Mouse (Mus musculus): ENCODE measurements around the gene Dab2ip. TPM values are rescaled to one million over a fixed set of nuclear protein-coding genes. Genes with fewer than 3 reads are reported as not detected.

The Dab2ip gene
- total and polyA plus RNA-seq, 3 experiments = 0.02 to 2.2 (median 0.16) TPM

GRCm38 (mm10) chr2:35623431-35624148 is 65.5 kb downstream of the Dab2ip start:
- Histone ChIP-seq H3K36me3 (replicated peaks) (no peaks in the 10 kb centered on the region), H3K4me1 (ENCODE audit: insufficient read depth, low read depth, low read length) (no peaks in the 10 kb centered on the region), H3K9me3 (replicated peaks) (no peaks in the 10 kb centered on the region), H3K4me3 (ENCODE audit: low read depth, low read length) (no peak overlapping the region), H3K27me3 (ENCODE audit: insufficient read depth, low read length) (peaks cover 24% of the 10 kb centered on the region)
- ATAC-seq (ENCODE audit: extremely low read depth, insufficient number of reproducible peaks, low FRiP score, poor library complexity, severe bottlenecking) (no peak), DNase-seq (ENCODE audit: low spot score) (no peak)
- no peak for TF ChIP-seq POLR2AphosphoS5 (IDR thresholded peaks at IDR 0.05; ENCODE audit: insufficient replicate concordance, low read depth, low read length)
- no peak for TF ChIP-seq GATA2 (IDR thresholded peaks at IDR 0.05; ENCODE audit: borderline replicate concordance, low read depth, low read length)
- no peak for TF ChIP-seq TAL1 (conservative IDR thresholded peaks at IDR 0.05; ENCODE audit: low read depth, low read length)
- TF ChIP-seq GATA1 (IDR thresholded peaks at IDR 0.05; ENCODE audit: borderline replicate concordance, low read length) = no peak
- TF ChIP-seq CTCF (IDR thresholded peaks at IDR 0.05; ENCODE audit: low read depth, low read length) = no peak

- Histone ChIP-seq H3K4me3 (ENCODE audit: low read depth, low read length) (no peak overlapping the region), H3K4me1 (ENCODE audit: insufficient read depth, low read depth, low read length) (no peaks in the 10 kb centered on the region), H3K27me3 (ENCODE audit: insufficient read depth, low read length) (peaks cover 23% of the 10 kb centered on the region), H3K9me3 (replicated peaks) (no peaks in the 10 kb centered on the region), H3K36me3 (replicated peaks) (no peaks in the 10 kb centered on the region)
- TF ChIP-seq GATA2 (IDR thresholded peaks at IDR 0.05; ENCODE audit: borderline replicate concordance, low read depth, low read length) (no peak), CTCF (IDR thresholded peaks at IDR 0.05; ENCODE audit: low read depth, low read length) (no peak), GATA1 (IDR thresholded peaks at IDR 0.05; ENCODE audit: borderline replicate concordance, low read length) (no peak), TAL1 (conservative IDR thresholded peaks at IDR 0.05; ENCODE audit: low read depth, low read length) (no peak), POLR2AphosphoS5 (IDR thresholded peaks at IDR 0.05; ENCODE audit: insufficient replicate concordance, low read depth, low read length) (no peak)
- ATAC-seq (ENCODE audit: extremely low read depth, insufficient number of reproducible peaks, low FRiP score, poor library complexity, severe bottlenecking) = no peak
- DNase-seq (ENCODE audit: low spot score) = no peak
These were observed 66.4 kb downstream of the Dab2ip start for GRCm38 (mm10) chr2:35624380-35625006.

GRCm38 (mm10) chr2:35625007-35625380 is 66.9 kb downstream of the Dab2ip start:
- Histone ChIP-seq H3K9me3 (replicated peaks) (no peaks in the 10 kb centered on the region), H3K36me3 (replicated peaks) (no peaks in the 10 kb centered on the region), H3K4me3 (ENCODE audit: low read depth, low read length) (no peak overlapping the region), H3K27me3 (ENCODE audit: insufficient read depth, low read length) (peaks cover 21% of the 10 kb centered on the region), H3K4me1 (ENCODE audit: insufficient read depth, low read depth, low read length) (no peaks in the 10 kb centered on the region)
- no peak for TF ChIP-seq GATA2 (IDR thresholded peaks at IDR 0.05; ENCODE audit: borderline replicate concordance, low read depth, low read length)
- TF ChIP-seq TAL1 (conservative IDR thresholded peaks at IDR 0.05; ENCODE audit: low read depth, low read length) = no peak
- DNase-seq (ENCODE audit: low spot score) (no peak), ATAC-seq (ENCODE audit: extremely low read depth, insufficient number of reproducible peaks, low FRiP score, poor library complexity, severe bottlenecking) (no peak)

GRCm38 (mm10) chr2:35625526-35625925 is 67.5 kb downstream of the Dab2ip start:
- H3K4me3 ChIP-seq (ENCODE audit: low read depth, low read length) = no peak overlapping the region
- TF ChIP-seq POLR2AphosphoS5 (IDR thresholded peaks at IDR 0.05; ENCODE audit: insufficient replicate concordance, low read depth, low read length) = no peak
- no peak for TF ChIP-seq TAL1 (conservative IDR thresholded peaks at IDR 0.05; ENCODE audit: low read depth, low read length)
- TF ChIP-seq GATA1 (IDR thresholded peaks at IDR 0.05; ENCODE audit: borderline replicate concordance, low read length) = no peak
- TF ChIP-seq CTCF (IDR thresholded peaks at IDR 0.05; ENCODE audit: low read depth, low read length) = no peak
- no peak for TF ChIP-seq GATA2 (IDR thresholded peaks at IDR 0.05; ENCODE audit: borderline replicate concordance, low read depth, low read length)
- no peaks in the 10 kb centered on the region for H3K4me1 ChIP-seq (ENCODE audit: insufficient read depth, low read depth, low read length)
- no peak for DNase-seq (ENCODE audit: low spot score)
- no peak for ATAC-seq (ENCODE audit: extremely low read depth, insufficient number of reproducible peaks, low FRiP score, poor library complexity, severe bottlenecking)
- no peaks in the 10 kb centered on the region for H3K36me3 ChIP-seq (replicated peaks)
- peaks cover 19% of the 10 kb centered on the region for H3K27me3 ChIP-seq (ENCODE audit: insufficient read depth, low read length)
- no peaks in the 10 kb centered on the region for H3K9me3 ChIP-seq (replicated peaks)

GRCm38 (mm10) chr2:35626181-35626727 is 68.2 kb downstream of the Dab2ip start:
- Histone ChIP-seq H3K36me3 (replicated peaks) (no peaks in the 10 kb centered on the region), H3K9me3 (replicated peaks) (no peaks in the 10 kb centered on the region), H3K4me1 (ENCODE audit: insufficient read depth, low read depth, low read length) (no peaks in the 10 kb centered on the region), H3K27me3 (ENCODE audit: insufficient read depth, low read length) (peaks cover 19% of the 10 kb centered on the region), H3K4me3 (ENCODE audit: low read depth, low read length) (no peak overlapping the region)
- TF ChIP-seq GATA1 (IDR thresholded peaks at IDR 0.05; ENCODE audit: borderline replicate concordance, low read length) (no peak), POLR2AphosphoS5 (IDR thresholded peaks at IDR 0.05; ENCODE audit: insufficient replicate concordance, low read depth, low read length) (no peak), TAL1 (conservative IDR thresholded peaks at IDR 0.05; ENCODE audit: low read depth, low read length) (no peak), GATA2 (IDR thresholded peaks at IDR 0.05; ENCODE audit: borderline replicate concordance, low read depth, low read length) (no peak)
- ATAC-seq (ENCODE audit: extremely low read depth, insufficient number of reproducible peaks, low FRiP score, poor library complexity, severe bottlenecking) (no peak), DNase-seq (ENCODE audit: low spot score) (no peak)

GRCm38 (mm10) chr2:35627298-35627898 is 69.3 kb downstream of the Dab2ip start:
- Histone ChIP-seq H3K4me3 (ENCODE audit: low read depth, low read length) (no peak overlapping the region), H3K4me1 (ENCODE audit: insufficient read depth, low read depth, low read length) (no peaks in the 10 kb centered on the region), H3K27me3 (ENCODE audit: insufficient read depth, low read length) (peaks cover 9% of the 10 kb centered on the region), H3K9me3 (replicated peaks) (no peaks in the 10 kb centered on the region), H3K36me3 (replicated peaks) (no peaks in the 10 kb centered on the region)
- TF ChIP-seq CTCF (IDR thresholded peaks at IDR 0.05; ENCODE audit: low read depth, low read length) (no peak), GATA2 (IDR thresholded peaks at IDR 0.05; ENCODE audit: borderline replicate concordance, low read depth, low read length) (no peak), TAL1 (conservative IDR thresholded peaks at IDR 0.05; ENCODE audit: low read depth, low read length) (no peak), GATA1 (IDR thresholded peaks at IDR 0.05; ENCODE audit: borderline replicate concordance, low read length) (no peak), POLR2AphosphoS5 (IDR thresholded peaks at IDR 0.05; ENCODE audit: insufficient replicate concordance, low read depth, low read length) (no peak)
- DNase-seq (ENCODE audit: low spot score) = no peak
- no peak for ATAC-seq (ENCODE audit: extremely low read depth, insufficient number of reproducible peaks, low FRiP score, poor library complexity, severe bottlenecking)

Data from G1E (cell line).